Mouse (Mus musculus): Measurements from ENCODE around the gene Ksr2. TPM values are rescaled to one million over a fixed set of nuclear protein-coding genes. Genes with fewer than 3 reads are reported as not detected.
A peak's percentile ranks its signal among the peaks of the same experiment; 100 is the strongest.
"Not testable (repeated sequence)": the region's sequence is repeated elsewhere in the genome, so short reads cannot be mapped to it uniquely, and the experiment has no call there.

Ksr2 gene
- polyA plus RNA-seq, 1 experiment = 0.14 TPM

GRCm38 (mm10) chr5:117374372-117375049 lies 39.3 kb upstream of the Ksr2 start:
- WGBS = 89% methylated on average over 7 of the region's 7 CpGs
- Histone ChIP-seq H3K27ac (ENCODE audit: insufficient read depth, low read depth, low read length) (no peak overlapping the region), H3K4me1 (ENCODE audit: control insufficient read depth, insufficient read depth, insufficient read length, low read length) (no peaks in the 10 kb centered on the region), H3K27me3 (ENCODE audit: control insufficient read depth, insufficient read depth, low read length) (no peaks in the 10 kb centered on the region), H3K4me3 (ENCODE audit: low read depth, low read length) (no peak overlapping the region), H3K36me3 (ENCODE audit: control insufficient read depth, insufficient read depth, low read length) (peaks cover 70% of the 10 kb centered on the region)
- TF ChIP-seq CTCF (IDR thresholded peaks at IDR 0.05; ENCODE audit: extremely low read depth, insufficient read length, insufficient replicate concordance, low read depth, low read length) (no peak), POLR2A (IDR thresholded peaks at IDR 0.05; ENCODE audit: low read depth, low read length) (no peak)

- Histone ChIP-seq H3K27ac (ENCODE audit: insufficient read depth, low read depth, low read length) (no peak overlapping the region), H3K27me3 (ENCODE audit: control insufficient read depth, insufficient read depth, low read length) (no peaks in the 10 kb centered on the region), H3K4me1 (ENCODE audit: control insufficient read depth, insufficient read depth, insufficient read length, low read length) (no peaks in the 10 kb centered on the region), H3K4me3 (ENCODE audit: low read depth, low read length) (no peak overlapping the region), H3K36me3 (ENCODE audit: control insufficient read depth, insufficient read depth, low read length) (peaks cover 70% of the 10 kb centered on the region)
- 85% methylated on average over 11 of the region's 11 CpGs for WGBS
- no peak for TF ChIP-seq POLR2A (IDR thresholded peaks at IDR 0.05; ENCODE audit: low read depth, low read length)
- no peak for TF ChIP-seq CTCF (IDR thresholded peaks at IDR 0.05; ENCODE audit: extremely low read depth, insufficient read length, insufficient replicate concordance, low read depth, low read length)
Observed at GRCm38 (mm10) chr5:117376331-117376761, 37.5 kb upstream of the Ksr2 start.

- H3K36me3 ChIP-seq (ENCODE audit: control insufficient read depth, insufficient read depth, low read length) = peaks cover 68% of the 10 kb centered on the region
- 84% methylated on average over 14 of the region's 14 CpGs for WGBS
- not testable (repeated sequence) for H3K4me1 ChIP-seq (ENCODE audit: control insufficient read depth, insufficient read depth, insufficient read length, low read length); H3K27me3 ChIP-seq (ENCODE audit: control insufficient read depth, insufficient read depth, low read length); H3K27ac ChIP-seq (ENCODE audit: insufficient read depth, low read depth, low read length); H3K4me3 ChIP-seq (ENCODE audit: low read depth, low read length)
Observed at GRCm38 (mm10) chr5:117377731-117378130, 36.1 kb upstream of the Ksr2 start.

- no peaks in the 10 kb centered on the region for H3K27me3 ChIP-seq (ENCODE audit: control insufficient read depth, insufficient read depth, low read length)
- H3K4me3 ChIP-seq (ENCODE audit: low read depth, low read length) = no peak overlapping the region
- H3K4me1 ChIP-seq (ENCODE audit: control insufficient read depth, insufficient read depth, insufficient read length, low read length) = no peaks in the 10 kb centered on the region
- peaks cover 63% of the 10 kb centered on the region for H3K36me3 ChIP-seq (ENCODE audit: control insufficient read depth, insufficient read depth, low read length)
- WGBS = 56% methylated on average over 4 of the region's 4 CpGs
- H3K27ac ChIP-seq (ENCODE audit: insufficient read depth, low read depth, low read length) = no peak overlapping the region
- no peak for TF ChIP-seq POLR2A (IDR thresholded peaks at IDR 0.05; ENCODE audit: low read depth, low read length)
- no peak for TF ChIP-seq CTCF (IDR thresholded peaks at IDR 0.05; ENCODE audit: extremely low read depth, insufficient read length, insufficient replicate concordance, low read depth, low read length)
Observed at GRCm38 (mm10) chr5:117380199-117380598, 33.6 kb upstream of the Ksr2 start.

- H3K4me1 ChIP-seq (ENCODE audit: control insufficient read depth, insufficient read depth, insufficient read length, low read length) = no peaks in the 10 kb centered on the region
- TF ChIP-seq CTCF (IDR thresholded peaks at IDR 0.05; ENCODE audit: extremely low read depth, insufficient read length, insufficient replicate concordance, low read depth, low read length) (no peak), POLR2A (IDR thresholded peaks at IDR 0.05; ENCODE audit: low read depth, low read length) (no peak)
- WGBS = 82% methylated on average over 7 of the region's 7 CpGs
- H3K4me3 ChIP-seq (ENCODE audit: low read depth, low read length) = no peak overlapping the region
- H3K36me3 ChIP-seq (ENCODE audit: control insufficient read depth, insufficient read depth, low read length) = peaks cover 47% of the 10 kb centered on the region
- no peak overlapping the region for H3K27ac ChIP-seq (ENCODE audit: insufficient read depth, low read depth, low read length)
- no peaks in the 10 kb centered on the region for H3K27me3 ChIP-seq (ENCODE audit: control insufficient read depth, insufficient read depth, low read length)
Observed at GRCm38 (mm10) chr5:117381785-117382184, 32.0 kb upstream of the Ksr2 start.

- Histone ChIP-seq H3K36me3 (ENCODE audit: control insufficient read depth, insufficient read depth, low read length) (peaks cover 44% of the 10 kb centered on the region), H3K27me3 (ENCODE audit: control insufficient read depth, insufficient read depth, low read length) (no peaks in the 10 kb centered on the region), H3K4me3 (ENCODE audit: low read depth, low read length) (no peak overlapping the region), H3K27ac (ENCODE audit: insufficient read depth, low read depth, low read length) (no peak overlapping the region), H3K4me1 (ENCODE audit: control insufficient read depth, insufficient read depth, insufficient read length, low read length) (no peaks in the 10 kb centered on the region)
- no peak for TF ChIP-seq CTCF (IDR thresholded peaks at IDR 0.05; ENCODE audit: extremely low read depth, insufficient read length, insufficient replicate concordance, low read depth, low read length)
- no peak for TF ChIP-seq POLR2A (IDR thresholded peaks at IDR 0.05; ENCODE audit: low read depth, low read length)
- WGBS = 78% methylated on average over 12 of the region's 12 CpGs
Observed at GRCm38 (mm10) chr5:117383198-117383597, 30.6 kb upstream of the Ksr2 start.

GRCm38 (mm10) chr5:117388296-117388751 lies 25.5 kb upstream of the Ksr2 start:
- no peak overlapping the region for H3K27ac ChIP-seq (ENCODE audit: insufficient read depth, low read depth, low read length)
- 2% methylated on average over 16 of the region's 16 CpGs for WGBS
- peak overlapping the region; percentile 84 for H3K4me3 ChIP-seq (ENCODE audit: low read depth, low read length)
- peaks cover 3% of the 10 kb centered on the region for H3K4me1 ChIP-seq (ENCODE audit: control insufficient read depth, insufficient read depth, insufficient read length, low read length)
- TF ChIP-seq POLR2A (IDR thresholded peaks at IDR 0.05; ENCODE audit: low read depth, low read length) (no peak), CTCF (IDR thresholded peaks at IDR 0.05; ENCODE audit: extremely low read depth, insufficient read length, insufficient replicate concordance, low read depth, low read length) (peak; percentile 48; the same call in 1 of the 2 replicates)
- H3K27me3 ChIP-seq (ENCODE audit: control insufficient read depth, insufficient read depth, low read length) = no peaks in the 10 kb centered on the region
- H3K36me3 ChIP-seq (ENCODE audit: control insufficient read depth, insufficient read depth, low read length) = peaks cover 5% of the 10 kb centered on the region; the same call in 1 of the 2 replicates

Data from small intestine, adult 2 months (tissue).